Mouse (Mus musculus) liver, postnatal 0 days (tissue): ENCODE data around the gene Rapsn.

Experiments used
- CTCF ChIP-seq: sonication (generic); IDR thresholded peaks from 2 replicates; pipeline ENCODE4 v1.5.1; 2016; ENCODE audit warnings: antibody characterized with exemption, low read depth
- EP300 ChIP-seq: IDR thresholded peaks from 2 replicates; pipeline ENCODE4 v1.6.1; 2016; ENCODE audit warnings: antibody characterized with exemption, low read depth, mild to moderate bottlenecking

- no peak for TF ChIP-seq EP300
- no peak for TF ChIP-seq CTCF
These were observed 26.5 kb downstream of the Rapsn start for GRCm38 (mm10) chr2:91061849-91062481.
